Mouse (Mus musculus): Measurements from ENCODE around the gene Decr2. TPM values are rescaled to one million over a fixed set of nuclear protein-coding genes. Genes with fewer than 3 reads are reported as not detected.

Decr2 gene
- total and polyA plus RNA-seq, 3 experiments, result 12.6 to 21.0 (median 16.8) TPM

DNA sequence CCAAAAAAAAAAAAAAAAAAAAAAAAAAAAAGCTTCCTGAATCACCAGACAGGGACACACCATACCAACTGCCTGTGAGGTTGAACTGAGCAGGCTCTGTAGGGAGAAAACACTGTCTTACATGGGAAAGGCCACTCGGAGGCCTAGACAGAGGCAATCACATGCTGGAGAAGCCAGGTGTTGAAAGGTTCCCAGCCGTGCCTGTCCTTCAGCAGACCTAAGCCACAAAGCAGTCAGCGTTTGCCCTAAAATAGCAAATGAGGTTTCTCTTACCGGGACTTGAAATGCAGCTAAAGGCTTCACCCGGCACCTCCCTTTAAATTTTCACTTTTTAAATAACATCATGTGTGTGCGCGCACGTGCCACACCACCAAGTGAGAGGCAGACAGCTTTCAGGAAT, 42.0 kb downstream of the Decr2 start:
- H3K9me3 ChIP-seq (replicated peaks; ENCODE audit: low read length), result no peaks in the 10 kb centered on the region
- peaks cover 0 to 14% of the 10 kb centered on the region in 2 experiments; a peak in 2 of 4 replicates for H3K4me1 ChIP-seq (ENCODE audit: control insufficient read depth in 1 of 2, insufficient read depth in 2 of 2)
- in situ Hi-C loops (cut with MboI; ENCODE audit: low pct_ligation_motif_present, low pct_unique_long_range_greater_than_20kb, low sequenced_read_pairs), result no loop called here
- no peak overlapping the region for H3K9ac ChIP-seq (ENCODE audit: insufficient read depth, low read depth)
- dilution Hi-C loops (cut with MboI; ENCODE audit: extremely low pct_ligation_motif_present, extremely low pct_unique_long_range_greater_than_20kb, low sequenced_read_pairs), result no loop called here
- no peak overlapping the region for H3K4me3 ChIP-seq (replicated peaks in 1 of 3; ENCODE audit: low read depth in 2 of 3, low read length in 2 of 3, poor library complexity in 1 of 3)
- peaks cover 0 to 27% of the 10 kb centered on the region in 2 experiments for H3K36me3 ChIP-seq (replicated peaks in 1 of 2; ENCODE audit: control insufficient read depth in 1 of 2, insufficient read depth in 1 of 2, low read length in 1 of 2)
- no peak overlapping the region for H3K27ac ChIP-seq (ENCODE audit: insufficient read depth, low read depth)
- H3K27me3 ChIP-seq (replicated peaks), result no peaks in the 10 kb centered on the region
- no peak overlapping the region for H3K4me2 ChIP-seq (ENCODE audit: insufficient read depth, low read depth, poor library complexity, severe bottlenecking)
- H3K79me2 ChIP-seq (replicated peaks; ENCODE audit: control insufficient read depth, extremely low read depth, insufficient read depth, poor library complexity, severe bottlenecking), result no peaks in the 10 kb centered on the region
- DNase-seq (ENCODE audit: extremely low read depth), result peak; percentile 29
- peak; percentile 62; the same call in 1 of the 2 replicates for TF ChIP-seq ZNF384 (IDR thresholded peaks at IDR 0.05; ENCODE audit: low read depth, low read length)
- no peak for TF ChIP-seq SMC3 (IDR thresholded peaks at IDR 0.05; ENCODE audit: low read depth, low read length)
- TF ChIP-seq MEF2A (IDR thresholded peaks at IDR 0.05; ENCODE audit: borderline replicate concordance, low read depth, low read length), result peak; percentile 71; the same call in 1 of the 2 replicates
- TF ChIP-seq MAX (IDR thresholded peaks at IDR 0.05; ENCODE audit: low read length), result no peak
- TF ChIP-seq EP300 (IDR thresholded peaks at IDR 0.05; ENCODE audit: low read length), result peak; percentile 21; the same call in 1 of the 2 replicates
- TF ChIP-seq BHLHE40 (IDR thresholded peaks at IDR 0.05; ENCODE audit: low read depth, low read length), result peak; percentile 75

GRCm38 (mm10) chr17:26046253-26046997, 43.7 kb downstream of the Decr2 start:
- Histone ChIP-seq H3K4me1 (ENCODE audit: control insufficient read depth in 1 of 2, insufficient read depth in 2 of 2) (peaks cover 0 to 14% of the 10 kb centered on the region in 2 experiments; a peak in 2 of 4 replicates), H3K27ac (ENCODE audit: insufficient read depth, low read depth) (no peak overlapping the region), H3K9me3 (replicated peaks; ENCODE audit: low read length) (no peaks in the 10 kb centered on the region), H3K4me2 (ENCODE audit: insufficient read depth, low read depth, poor library complexity, severe bottlenecking) (no peak overlapping the region), H3K36me3 (replicated peaks in 1 of 2; ENCODE audit: control insufficient read depth in 1 of 2, insufficient read depth in 1 of 2, low read length in 1 of 2) (peaks cover 0 to 27% of the 10 kb centered on the region in 2 experiments), H3K27me3 (replicated peaks) (no peaks in the 10 kb centered on the region), H3K9ac (ENCODE audit: insufficient read depth, low read depth) (no peak overlapping the region), H3K79me2 (replicated peaks; ENCODE audit: control insufficient read depth, extremely low read depth, insufficient read depth, poor library complexity, severe bottlenecking) (no peaks in the 10 kb centered on the region), H3K4me3 (replicated peaks in 1 of 3; ENCODE audit: low read depth in 2 of 3, low read length in 2 of 3, poor library complexity in 1 of 3) (no peak overlapping the region)
- DNase-seq (ENCODE audit: extremely low read depth), result no peak
- in situ Hi-C loops (cut with MboI; ENCODE audit: low pct_ligation_motif_present, low pct_unique_long_range_greater_than_20kb, low sequenced_read_pairs), result no loop called here
- dilution Hi-C loops (cut with MboI; ENCODE audit: extremely low pct_ligation_motif_present, extremely low pct_unique_long_range_greater_than_20kb, low sequenced_read_pairs), result no loop called here
- TF ChIP-seq TCF12 (IDR thresholded peaks at IDR 0.05; ENCODE audit: low read depth, low read length), result no peak
- no peak for TF ChIP-seq TBP (conservative IDR thresholded peaks at IDR 0.05; ENCODE audit: low read depth, low read length)
- no peak for TF ChIP-seq PAX5 (IDR thresholded peaks at IDR 0.05; ENCODE audit: low read length)

GRCm38 (mm10) chr17:26045285-26045684, 44.9 kb downstream of the Decr2 start:
- dilution Hi-C loops (cut with MboI; ENCODE audit: extremely low pct_ligation_motif_present, extremely low pct_unique_long_range_greater_than_20kb, low sequenced_read_pairs) (no loop called here), in situ Hi-C loops (cut with MboI; ENCODE audit: low pct_ligation_motif_present, low pct_unique_long_range_greater_than_20kb, low sequenced_read_pairs) (no loop called here)
- Histone ChIP-seq H3K9ac (ENCODE audit: insufficient read depth, low read depth) (no peak overlapping the region), H3K4me1 (ENCODE audit: control insufficient read depth in 1 of 2, insufficient read depth in 2 of 2) (peaks cover 0 to 17% of the 10 kb centered on the region in 2 experiments; a peak in 2 of 4 replicates), H3K36me3 (replicated peaks in 1 of 2; ENCODE audit: control insufficient read depth in 1 of 2, insufficient read depth in 1 of 2, low read length in 1 of 2) (peaks cover 0 to 21% of the 10 kb centered on the region in 2 experiments), H3K4me3 (replicated peaks in 1 of 3; ENCODE audit: low read depth in 2 of 3, low read length in 2 of 3, poor library complexity in 1 of 3) (no peak overlapping the region), H3K4me2 (ENCODE audit: insufficient read depth, low read depth, poor library complexity, severe bottlenecking) (no peak overlapping the region), H3K9me3 (replicated peaks; ENCODE audit: low read length) (no peaks in the 10 kb centered on the region), H3K79me2 (replicated peaks; ENCODE audit: control insufficient read depth, extremely low read depth, insufficient read depth, poor library complexity, severe bottlenecking) (no peaks in the 10 kb centered on the region), H3K27ac (ENCODE audit: insufficient read depth, low read depth) (no peak overlapping the region), H3K27me3 (replicated peaks) (no peaks in the 10 kb centered on the region)
- TF ChIP-seq ELF1 (IDR thresholded peaks at IDR 0.05; ENCODE audit: low read depth, low read length) (no peak), KAT2A (IDR thresholded peaks at IDR 0.05; ENCODE audit: insufficient replicate concordance, low read length) (no peak), POLR2AphosphoS2 (IDR thresholded peaks at IDR 0.05; ENCODE audit: low read depth, low read length) (no peak), PAX5 (IDR thresholded peaks at IDR 0.05; ENCODE audit: low read length) (no peak), SMC3 (IDR thresholded peaks at IDR 0.05; ENCODE audit: low read depth, low read length) (no peak), HCFC1 (IDR thresholded peaks at IDR 0.05; ENCODE audit: low read depth, low read length) (no peak), BHLHE40 (IDR thresholded peaks at IDR 0.05; ENCODE audit: low read depth, low read length) (no peak), NELFE (IDR thresholded peaks at IDR 0.05; ENCODE audit: low read depth, low read length) (no peak), MAZ (IDR thresholded peaks at IDR 0.05; ENCODE audit: low read depth, low read length) (no peak), CTCF (conservative IDR thresholded peaks at IDR 0.05 in 1 of 2, IDR thresholded peaks at IDR 0.05 in 1 of 2; ENCODE audit: low read depth in 2 of 2, low read length in 2 of 2) (no peak)
- no peak for DNase-seq (ENCODE audit: extremely low read depth)

Data from CH12.LX (cell line).